Mouse (Mus musculus): ENCODE results near the gene Cntnap5a.

The Cntnap5a gene

GRCm38 (mm10) chr1:116367572-116367971 is 683.0 kb downstream of the Cntnap5a start:
- DNase-seq (ENCODE audit: low spot score), result no peak

DNA sequence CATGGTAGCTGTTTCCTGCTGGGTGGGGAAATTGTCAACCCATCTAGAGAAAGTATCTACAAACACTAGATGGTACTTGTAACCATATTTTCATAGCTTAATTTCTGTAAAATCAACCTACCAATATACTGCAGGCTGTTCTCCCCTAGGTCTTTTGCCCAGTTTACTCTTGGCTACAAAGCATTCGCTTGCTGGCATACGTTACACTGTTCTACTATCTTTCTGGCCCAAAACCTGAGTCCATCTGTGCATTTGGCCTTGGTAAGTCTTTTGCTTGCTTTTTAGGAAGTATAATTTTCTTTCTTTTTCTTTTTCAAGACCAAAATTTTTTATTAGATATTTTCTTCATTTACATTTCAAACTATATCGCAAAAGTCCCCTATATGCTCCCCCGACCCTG is 686.3 kb downstream of the Cntnap5a start:
- DNase-seq (ENCODE audit: low spot score), result no peak

DNA sequence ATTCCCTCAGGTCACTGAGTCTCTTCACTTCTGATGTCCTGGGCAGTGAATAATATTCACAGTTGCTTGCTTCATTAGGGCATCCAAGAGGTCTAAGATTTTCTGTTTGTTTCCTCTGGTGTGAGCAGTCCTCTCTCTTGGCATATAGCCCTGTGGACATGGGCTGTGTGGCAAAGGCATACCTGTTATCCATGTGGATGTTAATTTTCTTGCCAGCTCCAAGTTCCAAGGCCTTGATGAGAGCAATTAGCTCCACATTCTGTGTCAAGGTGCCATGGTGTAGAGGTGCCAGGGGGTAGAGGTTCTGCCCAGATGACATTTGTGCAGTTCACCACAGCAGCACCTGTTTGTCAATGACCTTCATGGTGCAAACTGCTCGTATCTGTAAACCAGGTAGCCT is 689.0 kb downstream of the Cntnap5a start:
- no peak for DNase-seq (ENCODE audit: low spot score)

DNA sequence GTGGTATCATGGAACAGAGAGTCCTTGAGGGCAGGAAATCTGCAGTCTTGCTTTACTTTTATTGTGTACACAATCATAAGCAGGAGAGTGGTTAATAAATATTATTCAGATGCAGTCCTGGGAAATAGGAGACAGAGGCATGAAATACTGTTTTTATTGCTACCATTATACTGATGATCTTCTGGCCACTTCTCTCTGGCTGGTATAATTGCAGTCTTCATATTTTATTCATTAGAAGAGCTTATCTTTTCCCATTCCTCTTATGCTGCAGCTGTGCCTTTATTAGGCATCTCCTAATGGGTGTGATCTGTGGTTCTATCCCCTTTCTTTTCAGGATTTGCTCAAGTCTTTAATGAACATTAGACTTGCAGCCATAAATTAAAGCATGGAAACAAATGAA is 707.8 kb downstream of the Cntnap5a start:
- DNase-seq (ENCODE audit: low spot score), result no peak

DNA sequence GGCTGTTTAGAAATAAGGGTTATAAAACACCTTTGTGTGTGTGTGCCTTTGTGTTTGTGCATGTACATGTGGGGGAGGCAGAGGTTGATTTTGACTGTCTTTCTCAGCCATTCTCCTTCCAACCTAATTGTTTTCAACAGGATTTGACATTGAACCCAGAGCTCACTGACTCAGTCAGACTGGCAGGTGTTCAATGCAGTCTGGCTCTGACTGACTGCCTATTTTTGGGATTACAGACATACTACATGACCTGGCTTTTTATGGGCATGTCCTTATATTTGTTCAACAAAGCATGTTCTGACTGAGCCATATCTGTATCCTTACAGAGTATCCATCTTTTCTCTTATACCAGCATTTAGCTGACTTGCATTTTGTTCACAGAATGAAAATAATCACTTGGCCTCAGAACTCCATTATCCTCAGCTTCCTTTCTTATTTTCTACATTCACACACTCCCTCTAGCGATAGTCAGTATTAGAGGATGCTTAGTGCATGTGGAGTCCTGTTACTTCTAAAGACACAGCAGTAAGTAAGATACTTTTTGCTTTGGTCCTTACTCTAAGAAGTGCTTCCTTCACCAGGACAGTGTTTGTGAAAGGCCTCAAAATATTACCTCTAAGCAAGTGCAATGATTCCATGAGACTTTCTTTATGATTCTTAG is 717.6 kb downstream of the Cntnap5a start:
- no peak for DNase-seq (ENCODE audit: low spot score)

GRCm38 (mm10) chr1:116409836-116410235 is 725.3 kb downstream of the Cntnap5a start:
- DNase-seq (ENCODE audit: low spot score), result no peak

DNA sequence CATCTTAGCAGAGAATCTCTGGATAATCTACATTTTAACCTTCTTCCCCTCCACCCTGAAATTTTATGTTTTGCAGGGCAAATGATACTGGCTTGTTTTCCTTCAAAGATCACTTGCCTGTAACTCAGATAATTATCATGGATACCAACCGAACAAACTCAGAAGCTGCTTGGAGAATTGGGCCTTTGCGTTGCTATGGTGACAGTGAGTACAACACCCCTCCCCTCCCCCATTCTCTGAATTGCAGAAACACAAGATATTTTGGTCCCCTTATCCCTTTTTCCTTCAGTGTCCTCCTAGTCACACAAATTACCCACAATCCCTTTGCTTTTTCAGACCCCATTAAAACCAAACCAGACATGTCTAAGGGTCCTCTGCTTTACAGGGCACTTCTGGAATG is 743.8 kb downstream of the Cntnap5a start:
- DNase-seq (ENCODE audit: low spot score), result no peak

DNA sequence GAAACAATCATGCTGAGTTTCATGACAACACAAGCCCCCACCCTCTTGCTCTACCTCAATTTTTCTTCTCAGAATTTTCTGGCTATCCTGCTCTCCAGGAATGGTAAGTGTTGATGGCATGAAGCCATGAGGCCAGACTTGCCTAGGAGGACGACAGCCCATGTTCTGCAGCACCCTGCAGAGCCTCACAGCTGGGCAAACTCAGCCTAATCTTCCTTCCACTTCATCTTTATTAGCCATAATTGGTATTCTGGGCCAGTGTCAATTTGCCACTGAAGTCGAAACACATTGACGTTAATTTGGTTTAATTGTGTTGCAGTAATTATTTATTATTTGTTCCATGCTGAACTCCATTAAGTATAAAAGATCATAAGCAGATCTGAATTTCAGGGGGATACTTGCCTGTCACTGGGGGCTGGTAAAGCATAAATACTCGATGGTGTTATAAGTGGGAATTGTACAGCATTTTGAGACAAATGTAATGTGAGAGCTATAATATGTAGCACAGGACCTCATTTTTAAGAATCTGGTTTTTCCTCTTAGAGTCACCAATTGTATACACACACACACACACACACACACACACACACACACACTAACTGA is 770.7 kb downstream of the Cntnap5a start:
- DNase-seq (ENCODE audit: low spot score), result no peak

- no peak for DNase-seq (ENCODE audit: low spot score)
Measured at GRCm38 (mm10) chr1:116477703-116478102, 793.1 kb downstream of the Cntnap5a start.

GRCm38 (mm10) chr1:116488780-116489569 is 804.4 kb downstream of the Cntnap5a start:
- DNase-seq (ENCODE audit: low spot score), result no peak

DNA sequence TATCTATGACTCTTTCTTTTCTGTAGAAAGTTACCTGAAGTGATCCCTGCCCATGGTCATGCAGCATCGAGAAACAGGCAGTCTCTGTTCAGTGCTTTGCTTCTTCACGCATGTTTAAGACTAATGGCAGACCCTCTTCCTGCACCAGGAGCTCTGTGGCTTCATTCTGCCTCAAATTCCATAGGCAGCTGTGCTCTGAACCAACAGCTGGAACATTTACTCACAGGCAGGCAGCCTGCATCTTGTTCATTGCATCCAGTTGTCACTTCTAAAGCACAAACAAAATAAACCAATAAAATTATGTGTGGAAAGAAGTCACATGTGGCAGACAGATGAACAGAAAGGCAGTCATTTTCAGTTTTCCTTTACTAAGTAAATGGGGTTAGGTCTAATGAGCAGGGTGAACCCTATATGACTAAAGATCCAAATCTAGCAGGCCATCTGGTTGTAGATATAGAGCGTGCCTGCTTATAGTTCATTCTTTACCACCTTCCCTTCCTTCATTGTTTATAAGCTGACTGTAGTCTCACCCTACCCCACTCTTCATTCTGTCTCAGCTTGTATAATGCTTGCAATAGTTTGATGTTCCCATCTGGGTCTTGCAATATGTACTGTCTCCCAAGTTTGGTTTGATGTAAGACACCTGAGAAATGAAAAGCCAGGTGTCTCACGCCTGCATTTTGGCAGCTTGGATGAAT is 893.6 kb downstream of the Cntnap5a start:
- DNase-seq (ENCODE audit: low spot score), result no peak

- no peak for DNase-seq (ENCODE audit: low spot score)
Measured at GRCm38 (mm10) chr1:116616272-116616671, 931.7 kb downstream of the Cntnap5a start.

Data from T-cell, adult 2 months (primary cell).